Mouse (Mus musculus): ENCODE measurements around the gene Igfbp2. TPM values are rescaled to one million over a fixed set of nuclear protein-coding genes. Genes with fewer than 3 reads are reported as not detected.

Igfbp2 gene
- polyA plus RNA-seq, 1 experiment from 2014 or later, result 87.8 TPM

DNA sequence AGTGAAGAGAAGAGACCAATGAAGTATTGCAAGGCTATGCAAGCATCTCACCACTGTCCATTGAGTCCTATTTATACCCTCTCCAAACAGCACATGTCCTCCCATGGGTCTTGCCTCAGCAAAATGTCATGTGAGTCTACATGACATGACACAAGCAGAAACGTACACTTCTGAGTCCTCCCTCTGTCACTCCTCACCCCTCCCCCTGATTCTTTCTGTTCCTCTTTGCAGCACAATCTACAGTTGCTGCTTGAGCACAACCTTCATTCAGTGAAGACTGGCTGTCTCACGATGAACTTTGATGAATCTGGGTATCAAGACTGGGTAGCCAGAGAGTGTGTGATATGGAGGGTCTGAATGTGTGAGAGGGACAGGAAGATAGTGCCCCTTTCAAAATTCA is 28.2 kb upstream of the Igfbp2 start:
- H3K9me3 ChIP-seq (replicated peaks; ENCODE audit: control insufficient read depth, low read length), result no peaks in the 10 kb centered on the region; the same call in 1 of the 2 replicates
- 75% methylated on average over 2 of the region's 2 CpGs for WGBS (ENCODE audit: insufficient replicate concordance)
- no peak overlapping the region for H3K4me3 ChIP-seq (ENCODE audit: low read depth, low read length)
- H3K27ac ChIP-seq (ENCODE audit: low read depth, low read length), result no peak overlapping the region
- no peak overlapping the region for H3K9ac ChIP-seq (ENCODE audit: low read depth, low read length)
- no peaks in the 10 kb centered on the region for H3K4me1 ChIP-seq (ENCODE audit: control insufficient read depth, insufficient read depth, low read length)
- no peak overlapping the region for H3K4me2 ChIP-seq
- H3K27me3 ChIP-seq (ENCODE audit: control insufficient read depth, insufficient read depth, low read length), result no peaks in the 10 kb centered on the region
- no peaks in the 10 kb centered on the region for H3K36me3 ChIP-seq (ENCODE audit: control insufficient read depth, insufficient read depth, low read length)
- ATAC-seq (replicated peaks; ENCODE audit: insufficient number of reproducible peaks, low FRiP score, low TSS enrichment), result no peak

DNA sequence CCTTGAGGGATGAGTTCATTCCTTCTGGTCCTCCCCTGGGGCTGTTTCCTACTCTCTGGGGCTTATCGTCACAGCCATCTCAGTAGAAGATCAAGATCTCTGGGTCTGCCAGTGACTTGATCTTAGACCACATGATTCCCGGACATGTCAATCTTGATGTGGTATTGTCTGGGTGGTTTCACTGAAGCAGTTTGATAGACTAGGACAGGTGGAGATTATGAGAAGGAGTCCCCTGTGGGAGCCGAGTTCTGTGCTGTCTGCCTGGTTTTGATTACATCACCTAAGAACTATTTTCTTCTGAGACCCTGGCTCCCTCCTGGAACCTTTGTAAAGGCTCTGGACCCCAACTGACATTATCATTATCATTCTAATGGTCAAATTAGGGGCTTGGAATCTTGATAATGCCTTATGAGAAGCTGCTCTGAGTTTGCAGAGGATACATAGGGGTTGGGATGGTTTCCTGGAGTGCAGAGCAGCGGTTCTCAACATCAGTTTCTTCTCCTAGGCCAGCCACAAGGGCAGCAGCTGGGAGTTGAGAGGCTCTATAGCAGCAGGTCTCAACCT is 27.1 kb upstream of the Igfbp2 start:
- Histone ChIP-seq H3K4me2 (no peak overlapping the region), H3K36me3 (ENCODE audit: control insufficient read depth, insufficient read depth, low read length) (no peaks in the 10 kb centered on the region), H3K27me3 (ENCODE audit: control insufficient read depth, insufficient read depth, low read length) (no peaks in the 10 kb centered on the region), H3K27ac (ENCODE audit: low read depth, low read length) (no peak overlapping the region), H3K4me1 (ENCODE audit: control insufficient read depth, insufficient read depth, low read length) (no peaks in the 10 kb centered on the region), H3K4me3 (ENCODE audit: low read depth, low read length) (no peak overlapping the region), H3K9me3 (replicated peaks; ENCODE audit: control insufficient read depth, low read length) (no peaks in the 10 kb centered on the region; the same call in 1 of the 2 replicates), H3K9ac (ENCODE audit: low read depth, low read length) (no peak overlapping the region)
- WGBS (ENCODE audit: insufficient replicate concordance), result 67% methylated on average over 4 of the region's 4 CpGs
- no peak for ATAC-seq (replicated peaks; ENCODE audit: insufficient number of reproducible peaks, low FRiP score, low TSS enrichment)

DNA sequence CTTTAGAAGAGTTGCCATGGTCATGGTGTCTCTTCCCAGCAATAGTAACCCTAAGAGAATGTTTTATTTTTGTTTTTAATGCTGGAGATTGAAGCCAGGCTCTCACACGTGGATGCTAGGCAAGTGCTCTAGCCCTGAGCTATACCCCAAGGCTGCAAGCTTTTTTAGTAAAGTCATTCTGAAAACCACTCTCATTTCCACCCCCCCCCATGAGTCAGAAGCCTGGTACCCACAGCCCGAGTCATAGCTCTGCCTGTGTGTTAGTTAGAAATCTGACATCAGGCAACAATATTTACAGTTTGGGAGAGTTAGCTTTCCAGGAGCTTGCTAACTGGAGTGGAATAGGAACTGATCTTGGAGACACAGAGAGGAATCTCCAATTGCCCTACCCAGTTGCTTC is 25.9 kb upstream of the Igfbp2 start:
- H3K4me1 ChIP-seq (ENCODE audit: control insufficient read depth, insufficient read depth, low read length), result no peaks in the 10 kb centered on the region
- no peak for ATAC-seq (replicated peaks; ENCODE audit: insufficient number of reproducible peaks, low FRiP score, low TSS enrichment)
- H3K36me3 ChIP-seq (ENCODE audit: control insufficient read depth, insufficient read depth, low read length), result no peaks in the 10 kb centered on the region
- H3K4me2 ChIP-seq, result no peak overlapping the region
- H3K9ac ChIP-seq (ENCODE audit: low read depth, low read length), result no peak overlapping the region
- no peaks in the 10 kb centered on the region for H3K27me3 ChIP-seq (ENCODE audit: control insufficient read depth, insufficient read depth, low read length)
- no peak overlapping the region for H3K4me3 ChIP-seq (ENCODE audit: low read depth, low read length)
- H3K9me3 ChIP-seq (replicated peaks; ENCODE audit: control insufficient read depth, low read length), result no peaks in the 10 kb centered on the region; the same call in 1 of the 2 replicates
- WGBS (ENCODE audit: insufficient replicate concordance), result 81% methylated on average over 2 of the region's 2 CpGs
- no peak overlapping the region for H3K27ac ChIP-seq (ENCODE audit: low read depth, low read length)

DNA sequence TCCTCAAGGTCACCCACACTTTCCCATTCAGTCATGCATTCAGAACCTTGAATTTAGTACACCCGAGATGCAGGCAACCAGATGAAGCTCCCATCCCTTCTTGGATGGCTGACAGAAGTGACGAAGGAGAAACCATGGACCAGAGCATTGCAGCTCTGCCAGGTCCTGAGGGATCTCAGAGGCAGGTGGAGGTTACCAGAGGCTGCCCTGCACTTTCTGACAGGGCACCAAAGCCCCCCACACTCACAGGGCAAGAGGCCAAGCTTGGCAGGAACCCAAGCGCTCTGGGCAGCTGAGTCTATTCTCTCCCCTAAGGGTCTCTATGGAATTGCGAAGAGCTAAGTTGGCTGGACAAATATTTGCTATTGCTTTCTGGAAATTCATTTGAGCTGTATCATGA is 20.3 kb upstream of the Igfbp2 start:
- H3K4me1 ChIP-seq (ENCODE audit: control insufficient read depth, insufficient read depth, low read length), result no peaks in the 10 kb centered on the region
- H3K4me3 ChIP-seq (ENCODE audit: low read depth, low read length), result no peak overlapping the region
- no peaks in the 10 kb centered on the region for H3K27me3 ChIP-seq (ENCODE audit: control insufficient read depth, insufficient read depth, low read length)
- H3K9ac ChIP-seq (ENCODE audit: low read depth, low read length), result no peak overlapping the region
- ATAC-seq (replicated peaks; ENCODE audit: insufficient number of reproducible peaks, low FRiP score, low TSS enrichment), result no peak
- H3K4me2 ChIP-seq, result no peak overlapping the region
- no peaks in the 10 kb centered on the region for H3K9me3 ChIP-seq (replicated peaks; ENCODE audit: control insufficient read depth, low read length)
- WGBS (ENCODE audit: insufficient replicate concordance), result 81% methylated on average over 4 of the region's 4 CpGs
- no peaks in the 10 kb centered on the region for H3K36me3 ChIP-seq (ENCODE audit: control insufficient read depth, insufficient read depth, low read length)
- H3K27ac ChIP-seq (ENCODE audit: low read depth, low read length), result no peak overlapping the region

DNA sequence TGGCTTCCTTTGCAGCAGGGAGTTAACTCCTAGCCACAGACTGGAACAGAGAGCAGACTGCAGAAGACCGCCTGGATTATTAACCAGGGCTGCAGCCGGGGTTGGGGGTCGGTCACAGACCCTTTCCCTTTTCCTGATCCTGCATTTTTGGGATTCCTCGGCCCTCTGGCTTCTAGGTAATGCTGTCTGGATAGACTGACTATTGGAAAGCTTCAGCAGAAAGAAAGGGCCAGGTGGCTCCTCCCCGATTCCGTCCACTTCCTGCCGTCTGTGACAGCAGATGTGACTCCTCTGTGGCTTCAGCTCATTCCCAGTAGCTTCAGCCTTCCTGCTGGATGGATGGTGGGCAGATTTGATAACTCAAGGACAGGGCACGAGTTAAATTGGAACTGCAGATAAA is 19.3 kb upstream of the Igfbp2 start:
- Histone ChIP-seq H3K4me3 (ENCODE audit: low read depth, low read length) (no peak overlapping the region), H3K27ac (ENCODE audit: low read depth, low read length) (no peak overlapping the region), H3K27me3 (ENCODE audit: control insufficient read depth, insufficient read depth, low read length) (no peaks in the 10 kb centered on the region), H3K4me1 (ENCODE audit: control insufficient read depth, insufficient read depth, low read length) (no peaks in the 10 kb centered on the region), H3K9me3 (replicated peaks; ENCODE audit: control insufficient read depth, low read length) (no peaks in the 10 kb centered on the region), H3K4me2 (no peak overlapping the region), H3K9ac (ENCODE audit: low read depth, low read length) (no peak overlapping the region), H3K36me3 (ENCODE audit: control insufficient read depth, insufficient read depth, low read length) (no peaks in the 10 kb centered on the region)
- no peak for ATAC-seq (replicated peaks; ENCODE audit: insufficient number of reproducible peaks, low FRiP score, low TSS enrichment)
- 29% methylated on average over 8 of the region's 8 CpGs for WGBS (ENCODE audit: insufficient replicate concordance)

DNA sequence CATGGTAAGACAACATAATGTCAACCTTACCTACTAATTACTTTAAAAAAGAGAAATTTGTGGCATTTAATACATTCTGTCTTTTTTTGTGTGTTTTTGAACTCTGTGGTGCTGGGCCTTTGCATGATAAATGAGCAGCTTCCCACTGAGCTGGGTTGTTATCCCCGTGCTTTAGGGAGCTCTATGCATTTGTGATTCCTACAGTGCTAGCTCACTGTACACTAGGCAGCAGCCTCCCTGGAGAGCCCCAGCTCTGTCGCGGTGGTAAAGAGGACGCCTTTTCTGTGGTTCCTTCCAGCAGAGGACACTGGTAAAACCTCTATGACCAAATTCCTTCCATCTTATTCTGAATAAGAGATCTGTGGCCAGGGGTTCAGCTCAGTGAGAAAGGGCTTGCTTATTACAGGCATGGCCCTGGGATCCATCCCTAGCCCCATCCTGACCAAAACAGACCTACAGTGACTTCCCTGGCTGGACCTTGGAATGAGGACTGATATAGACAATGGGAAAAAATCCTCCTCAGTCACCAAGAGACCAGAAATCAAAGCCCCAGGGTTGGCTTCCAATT is 18.7 kb upstream of the Igfbp2 start:
- no peaks in the 10 kb centered on the region for H3K27me3 ChIP-seq (ENCODE audit: control insufficient read depth, insufficient read depth, low read length)
- no peaks in the 10 kb centered on the region for H3K4me1 ChIP-seq (ENCODE audit: control insufficient read depth, insufficient read depth, low read length)
- no peak for ATAC-seq (replicated peaks; ENCODE audit: insufficient number of reproducible peaks, low FRiP score, low TSS enrichment)
- no peaks in the 10 kb centered on the region for H3K36me3 ChIP-seq (ENCODE audit: control insufficient read depth, insufficient read depth, low read length)
- H3K27ac ChIP-seq (ENCODE audit: low read depth, low read length), result no peak overlapping the region
- no peaks in the 10 kb centered on the region for H3K9me3 ChIP-seq (replicated peaks; ENCODE audit: control insufficient read depth, low read length)
- no peak overlapping the region for H3K4me3 ChIP-seq (ENCODE audit: low read depth, low read length)
- H3K9ac ChIP-seq (ENCODE audit: low read depth, low read length), result no peak overlapping the region
- 24% methylated on average over 4 of the region's 4 CpGs for WGBS (ENCODE audit: insufficient replicate concordance)
- no peak overlapping the region for H3K4me2 ChIP-seq

DNA sequence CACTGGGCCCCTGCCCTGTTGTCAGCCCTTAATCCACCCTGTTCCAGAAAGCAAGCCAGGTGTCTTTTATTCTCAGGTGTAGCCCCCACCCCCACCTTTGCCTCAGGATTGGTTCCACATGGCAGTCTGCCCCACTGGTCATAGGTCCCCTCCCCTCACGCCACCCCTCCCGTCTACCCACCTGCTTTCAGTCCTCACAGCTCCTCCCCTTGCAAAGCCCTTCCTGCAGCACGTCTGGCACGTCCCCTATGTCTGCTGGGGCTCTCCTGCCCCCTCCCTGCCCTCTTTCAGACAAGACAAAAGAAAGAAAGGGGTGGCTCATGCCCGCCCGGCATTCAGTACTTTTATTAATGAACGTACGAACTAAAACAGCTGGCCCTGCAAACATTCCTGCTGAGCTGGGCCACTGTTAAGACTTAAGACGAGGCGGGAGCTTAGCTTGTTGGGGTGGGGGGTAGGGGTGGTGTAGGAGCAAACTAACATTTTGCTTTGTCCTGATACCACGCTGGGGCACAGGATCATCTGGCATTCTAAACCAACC is 18.2 kb upstream of the Igfbp2 start:
- no peak overlapping the region for H3K4me3 ChIP-seq (ENCODE audit: low read depth, low read length)
- no peaks in the 10 kb centered on the region for H3K27me3 ChIP-seq (ENCODE audit: control insufficient read depth, insufficient read depth, low read length)
- H3K36me3 ChIP-seq (ENCODE audit: control insufficient read depth, insufficient read depth, low read length), result no peaks in the 10 kb centered on the region
- no peak for ATAC-seq (replicated peaks; ENCODE audit: insufficient number of reproducible peaks, low FRiP score, low TSS enrichment)
- H3K4me2 ChIP-seq, result no peak overlapping the region
- peaks cover 3% of the 10 kb centered on the region; the same call in 1 of the 2 replicates for H3K9me3 ChIP-seq (replicated peaks; ENCODE audit: control insufficient read depth, low read length)
- 27% methylated on average over 11 of the region's 11 CpGs for WGBS (ENCODE audit: insufficient replicate concordance)
- no peaks in the 10 kb centered on the region for H3K4me1 ChIP-seq (ENCODE audit: control insufficient read depth, insufficient read depth, low read length)
- H3K9ac ChIP-seq (ENCODE audit: low read depth, low read length), result no peak overlapping the region
- no peak overlapping the region for H3K27ac ChIP-seq (ENCODE audit: low read depth, low read length)

DNA sequence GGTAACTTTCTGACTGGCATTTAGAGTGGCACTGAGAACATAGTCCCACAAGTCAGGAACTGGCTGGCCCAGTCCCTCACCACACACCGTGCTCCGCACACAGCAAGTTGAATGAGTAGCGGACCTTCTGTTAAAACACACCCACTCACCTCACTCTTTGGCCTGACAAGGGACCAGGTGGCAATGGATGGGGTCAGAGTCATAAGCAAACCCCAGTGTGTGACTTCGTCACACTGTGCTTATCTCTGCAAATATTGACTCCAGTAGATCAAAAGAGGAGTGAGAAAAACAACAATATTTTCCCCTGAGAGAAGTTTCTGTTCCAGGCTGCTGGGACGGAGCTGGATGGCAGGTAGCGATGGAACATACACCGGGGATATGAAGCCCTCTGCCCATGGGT is 15.0 kb upstream of the Igfbp2 start:
- 0 out of 2 replicates have a peak, but pooled peaks cover 2% of the 10 kb centered on the region for H3K4me1 ChIP-seq (ENCODE audit: control insufficient read depth, insufficient read depth, low read length)
- H3K27ac ChIP-seq (ENCODE audit: low read depth, low read length), result no peak overlapping the region
- no peaks in the 10 kb centered on the region for H3K27me3 ChIP-seq (ENCODE audit: control insufficient read depth, insufficient read depth, low read length)
- no peak overlapping the region for H3K4me2 ChIP-seq
- peaks cover 3% of the 10 kb centered on the region; the same call in 1 of the 2 replicates for H3K9me3 ChIP-seq (replicated peaks; ENCODE audit: control insufficient read depth, low read length)
- ATAC-seq (replicated peaks; ENCODE audit: insufficient number of reproducible peaks, low FRiP score, low TSS enrichment), result no peak
- no peak overlapping the region for H3K4me3 ChIP-seq (ENCODE audit: low read depth, low read length)
- H3K9ac ChIP-seq (ENCODE audit: low read depth, low read length), result no peak overlapping the region
- no peaks in the 10 kb centered on the region for H3K36me3 ChIP-seq (ENCODE audit: control insufficient read depth, insufficient read depth, low read length)
- 83% methylated on average over 7 of the region's 7 CpGs for WGBS (ENCODE audit: insufficient replicate concordance)

All from heart, embryonic 11.5 days (tissue).